Mouse (Mus musculus) brain, embryonic 14.5 days (tissue): ENCODE data around the gene Hltf.

Experiments
- CTCF ChIP-seq: fragments of 200-500 bp; IDR thresholded peaks from 2 replicates; pipeline ENCODE4 v1.5.1; 2012; ENCODE audit warnings: inconsistent platforms, mild to moderate bottlenecking, moderate library complexity, borderline replicate concordance; ENCODE audit not compliant: insufficient read depth, insufficient read length; ENCODE audit errors: extremely low read depth
- POLR2A ChIP-seq: fragments of 200-500 bp; IDR thresholded peaks from 2 replicates; pipeline ENCODE4 v1.6.1; 2012; ENCODE audit warnings: mild to moderate bottlenecking, inconsistent platforms, borderline replicate concordance; ENCODE audit not compliant: poor library complexity, insufficient read depth, insufficient read length, severe bottlenecking; ENCODE audit errors: extremely low read depth

GRCm38 (mm10) chr3:20142101-20142500 is 84.5 kb downstream of the Hltf start:
- TF ChIP-seq CTCF = no peak
- TF ChIP-seq POLR2A = no peak
